Mouse (Mus musculus): ENCODE results near the gene Dyrk1a.

DNA sequence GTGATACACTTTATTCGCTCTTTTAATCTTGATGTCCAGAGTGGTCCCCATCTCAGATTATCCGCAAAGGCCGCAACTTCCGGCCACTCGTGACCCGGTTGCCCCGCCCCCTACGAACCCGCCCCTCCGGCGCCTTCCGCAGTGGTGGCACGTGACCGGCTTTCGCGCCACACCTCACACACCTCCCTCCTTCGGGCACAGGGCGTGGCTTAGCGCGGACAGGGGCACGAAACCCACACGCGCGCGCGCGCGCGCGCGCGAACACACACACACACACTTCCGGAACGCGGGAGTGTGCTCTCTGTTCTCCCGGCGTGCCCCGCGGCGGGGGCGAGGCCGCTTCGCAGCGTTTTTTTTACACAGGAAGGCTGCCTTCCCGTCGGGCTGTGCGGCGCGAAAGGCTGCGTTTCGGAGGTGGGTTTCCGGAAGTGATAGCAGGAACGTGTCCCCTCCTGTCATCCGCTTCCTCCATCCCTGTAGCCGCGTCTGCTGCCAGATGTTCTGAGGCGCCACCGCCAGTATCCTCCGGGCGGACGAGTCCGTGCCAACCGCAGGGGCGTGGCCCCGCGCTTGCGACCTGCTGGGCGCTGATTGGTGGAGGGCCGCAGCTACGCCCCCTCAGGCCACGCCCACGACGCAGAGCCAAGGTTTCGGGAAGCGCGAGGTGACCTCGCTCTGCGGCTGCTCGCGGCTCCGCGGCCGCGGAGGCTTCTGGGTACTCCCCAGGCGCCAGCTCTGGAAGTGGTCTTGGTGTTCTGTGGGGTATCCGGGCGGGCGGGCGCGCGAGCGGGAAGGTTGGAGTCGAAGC is 43.3 kb upstream of the Dyrk1a start, which contains the start of gene Vps26c:
- TF ChIP-seq CTCF (IDR thresholded peaks at IDR 0.05; ENCODE audit: insufficient read depth, low read length) (no peak), POLR2A (IDR thresholded peaks at IDR 0.05; ENCODE audit: borderline replicate concordance, extremely low read depth, low read depth, low read length) (peak; percentile 91)

Data from lung, adult 2 months (tissue).